Mouse (Mus musculus) erythroblast, embryonic 14.5 days (primary cell): ENCODE measurements around the gene Lpgat1.

Experiments used
- GATA1 ChIP-seq: IDR thresholded peaks from 2 replicates; pipeline ENCODE4 v1.6.1; 2012; ENCODE audit warnings: low read length, inconsistent platforms, mixed read lengths
- TAL1 ChIP-seq: IDR thresholded peaks from 3 replicates; pipeline ENCODE4 v1.6.1; 2012; ENCODE audit warnings: low read length, inconsistent platforms, mixed read lengths

DNA sequence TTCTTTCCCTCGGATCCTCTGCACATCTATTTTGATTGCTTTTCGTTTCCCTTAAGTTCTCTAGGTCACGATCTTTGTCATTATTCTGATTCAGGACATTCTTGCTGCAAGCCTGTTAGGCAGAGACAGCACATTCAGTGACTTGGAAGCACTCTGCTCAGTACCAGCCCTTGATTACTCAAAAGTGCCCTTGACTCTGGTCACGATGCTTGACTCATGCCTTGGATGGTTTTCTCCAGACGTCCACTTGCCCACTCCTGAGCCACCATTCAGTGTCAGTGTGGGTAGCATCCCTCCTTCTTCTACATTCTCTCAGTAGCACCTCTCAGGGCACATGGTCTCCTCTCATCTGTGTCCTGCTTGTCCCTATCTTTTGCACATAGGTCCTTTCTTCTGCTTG is 43.6 kb upstream of the Lpgat1 start:
- no peak for TF ChIP-seq GATA1
- no peak for TF ChIP-seq TAL1
